Mouse (Mus musculus): ENCODE results near the gene Klra2. TPM values are rescaled to one million over a fixed set of nuclear protein-coding genes. Genes with fewer than 3 reads are reported as not detected.

The Klra2 gene
- total and polyA plus RNA-seq, 2 experiments from 2014 or later = 0.12 TPM; not detected in 1

DNA sequence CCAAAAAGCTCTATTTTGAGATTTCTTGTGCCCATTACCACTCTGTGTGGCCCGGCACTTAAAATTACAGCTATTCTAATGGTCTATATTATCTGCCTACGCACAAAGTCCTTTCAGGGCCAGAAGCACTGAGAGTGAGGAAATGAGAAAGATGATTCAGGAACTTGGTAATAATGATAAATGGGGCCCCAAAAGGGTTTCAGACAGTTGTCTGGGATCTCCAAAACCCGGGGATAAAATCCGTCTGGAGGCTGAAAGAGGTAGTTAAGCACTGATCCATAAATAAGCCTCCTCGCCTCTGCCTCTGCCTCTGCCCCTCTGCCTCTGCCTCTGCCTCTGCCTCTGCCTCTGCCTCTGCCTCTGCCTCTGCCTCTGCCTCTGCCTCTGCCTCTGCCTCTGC is 17.0 kb upstream of the Klra2 start:
- Histone ChIP-seq H3K27me3 (ENCODE audit: control insufficient read depth, insufficient read depth, low read length) (no peaks in the 10 kb centered on the region), H3K9ac (replicated peaks; ENCODE audit: low read depth, low read length) (no peak overlapping the region), H3K9me3 (replicated peaks; ENCODE audit: control insufficient read depth, low read length) (no peaks in the 10 kb centered on the region), H3K4me3 (ENCODE audit: low read depth, low read length) (no peak overlapping the region), H3K27ac (ENCODE audit: low read depth) (no peak overlapping the region), H3K36me3 (replicated peaks; ENCODE audit: control insufficient read depth, insufficient read depth, low read length) (no peaks in the 10 kb centered on the region), H3K4me2 (ENCODE audit: low read depth, low read length) (no peak overlapping the region), H3K4me1 (ENCODE audit: control insufficient read depth, insufficient read depth) (no peaks in the 10 kb centered on the region)
- WGBS = 75% methylated on average over 5 of the region's 5 CpGs
- TF ChIP-seq CTCF (IDR thresholded peaks at IDR 0.05; ENCODE audit: low read depth) (no peak), EP300 (IDR thresholded peaks at IDR 0.05; ENCODE audit: low read depth) (no peak)
- no peak for ATAC-seq (ENCODE audit: insufficient read depth, low read depth)
- DNase-seq (ENCODE audit: low spot score) = no peak

DNA sequence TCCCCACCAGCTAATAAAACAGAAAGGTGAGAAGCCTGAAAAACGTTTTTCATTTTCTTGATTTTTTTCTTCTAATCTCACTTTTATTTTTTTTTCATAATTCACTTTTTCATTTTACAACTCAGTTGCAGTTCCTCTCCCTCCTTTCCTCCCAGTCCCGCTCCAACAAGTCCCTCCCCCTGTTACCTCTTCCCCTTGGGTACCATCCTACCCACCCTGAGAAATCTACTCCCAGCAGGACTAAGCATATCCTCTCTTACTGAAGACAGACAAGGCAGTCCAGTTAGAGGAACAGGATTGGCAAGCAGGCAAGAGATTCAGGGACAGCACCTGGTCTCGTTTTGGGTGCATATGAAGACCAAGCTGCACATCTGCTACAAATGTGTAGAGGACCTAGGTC is 15.6 kb upstream of the Klra2 start:
- no peaks in the 10 kb centered on the region for H3K36me3 ChIP-seq (replicated peaks; ENCODE audit: control insufficient read depth, insufficient read depth, low read length)
- WGBS = 52% methylated on average over 3 of the region's 3 CpGs
- DNase-seq (ENCODE audit: low spot score) = no peak

DNA sequence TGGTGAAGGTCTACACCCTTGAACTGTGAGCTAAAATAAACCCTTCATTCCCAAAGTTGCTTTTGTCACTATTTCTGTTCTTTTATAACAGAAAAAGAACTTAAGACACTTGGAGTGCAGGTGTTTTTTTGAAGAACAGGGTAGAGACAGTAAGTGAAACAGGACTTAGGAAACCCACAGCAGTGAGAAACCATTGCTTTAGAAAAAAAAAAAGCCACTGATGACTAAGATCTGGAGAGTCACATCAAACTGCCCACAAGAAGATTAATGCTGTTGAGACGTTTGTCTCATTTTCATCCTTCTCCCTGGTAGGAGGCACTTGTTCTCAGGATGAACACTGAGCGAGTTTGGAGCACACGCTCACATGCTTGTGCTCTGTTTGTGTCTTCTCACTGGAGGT is 14.8 kb upstream of the Klra2 start:
- no peak overlapping the region for H3K4me2 ChIP-seq (ENCODE audit: low read depth, low read length)
- no peaks in the 10 kb centered on the region for H3K4me1 ChIP-seq (ENCODE audit: control insufficient read depth, insufficient read depth)
- H3K9ac ChIP-seq (replicated peaks; ENCODE audit: low read depth, low read length) = no peak overlapping the region
- H3K4me3 ChIP-seq (ENCODE audit: low read depth, low read length) = no peak overlapping the region
- no peak for DNase-seq (ENCODE audit: low spot score)
- TF ChIP-seq EP300 (IDR thresholded peaks at IDR 0.05; ENCODE audit: low read depth) (no peak), CTCF (IDR thresholded peaks at IDR 0.05; ENCODE audit: low read depth) (no peak)
- 67% methylated on average over 3 of the region's 3 CpGs for WGBS
- no peak overlapping the region for H3K27ac ChIP-seq (ENCODE audit: low read depth)
- ATAC-seq (ENCODE audit: insufficient read depth, low read depth) = no peak
- H3K9me3 ChIP-seq (replicated peaks; ENCODE audit: control insufficient read depth, low read length) = no peaks in the 10 kb centered on the region
- H3K36me3 ChIP-seq (replicated peaks; ENCODE audit: control insufficient read depth, insufficient read depth, low read length) = no peaks in the 10 kb centered on the region
- no peaks in the 10 kb centered on the region for H3K27me3 ChIP-seq (ENCODE audit: control insufficient read depth, insufficient read depth, low read length)

More for the DNA sequence above, 15.6 kb upstream of the Klra2 start:
- Histone ChIP-seq H3K9ac (replicated peaks; ENCODE audit: low read depth, low read length) (no peak overlapping the region), H3K27ac (ENCODE audit: low read depth) (no peak overlapping the region), H3K4me2 (ENCODE audit: low read depth, low read length) (no peak overlapping the region), H3K27me3 (ENCODE audit: control insufficient read depth, insufficient read depth, low read length) (no peaks in the 10 kb centered on the region), H3K4me1 (ENCODE audit: control insufficient read depth, insufficient read depth) (no peaks in the 10 kb centered on the region), H3K9me3 (replicated peaks; ENCODE audit: control insufficient read depth, low read length) (no peaks in the 10 kb centered on the region), H3K4me3 (ENCODE audit: low read depth, low read length) (no peak overlapping the region)
- TF ChIP-seq CTCF (IDR thresholded peaks at IDR 0.05; ENCODE audit: low read depth) (no peak), EP300 (IDR thresholded peaks at IDR 0.05; ENCODE audit: low read depth) (no peak)
- no peak for ATAC-seq (ENCODE audit: insufficient read depth, low read depth)

DNA sequence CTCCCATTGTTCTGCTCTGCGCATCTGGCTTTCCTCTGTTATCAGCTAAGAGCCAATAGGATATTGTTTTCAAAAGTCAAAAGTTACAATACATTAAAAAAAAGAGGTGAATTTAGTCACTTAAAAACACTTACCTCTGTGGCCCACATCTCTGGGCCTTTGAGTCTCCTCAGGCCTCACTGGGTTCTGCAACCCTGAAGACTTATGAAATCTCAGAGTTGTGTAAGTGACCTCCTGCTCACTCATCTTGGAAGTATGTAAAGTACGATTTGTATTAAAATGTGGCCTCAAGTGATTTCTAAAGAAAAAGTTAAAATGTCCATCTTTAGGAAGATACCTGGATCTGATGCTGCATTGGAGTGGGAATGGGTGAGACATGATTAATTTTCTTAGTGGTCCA is 2.1 kb downstream of the Klra2 start:
- ATAC-seq (ENCODE audit: insufficient read depth, low read depth) (no peak), DNase-seq (ENCODE audit: low spot score) (no peak)
- Histone ChIP-seq H3K9me3 (replicated peaks; ENCODE audit: control insufficient read depth, low read length) (peaks cover 8% of the 10 kb centered on the region; the same call in 1 of the 2 replicates), H3K36me3 (replicated peaks; ENCODE audit: control insufficient read depth, insufficient read depth, low read length) (no peaks in the 10 kb centered on the region), H3K4me2 (ENCODE audit: low read depth, low read length) (no peak overlapping the region), H3K4me1 (ENCODE audit: control insufficient read depth, insufficient read depth) (no peaks in the 10 kb centered on the region), H3K9ac (replicated peaks; ENCODE audit: low read depth, low read length) (no peak overlapping the region), H3K27ac (ENCODE audit: low read depth) (no peak overlapping the region), H3K4me3 (ENCODE audit: low read depth, low read length) (no peak overlapping the region), H3K27me3 (ENCODE audit: control insufficient read depth, insufficient read depth, low read length) (no peaks in the 10 kb centered on the region)
- TF ChIP-seq EP300 (IDR thresholded peaks at IDR 0.05; ENCODE audit: low read depth) = no peak
- no peak for TF ChIP-seq CTCF (IDR thresholded peaks at IDR 0.05; ENCODE audit: low read depth)
- WGBS = 54% methylated on average over 2 of the region's 2 CpGs

Other genes starting within 250 kb of the Klra2 start
- gene Magohb, start 45.9 kb upstream of the Klra2 start, total RNA-seq (2014; rRNA removed; ENCODE audit: low replicate concordance) = 8.0 and 9.2 TPM in 2 replicates
- 40.5 and 42.3 TPM in 2 replicates for gene Magohb, start 45.9 kb upstream of the Klra2 start, polyA plus RNA-seq (2015; fragmentation: Nextera tagmentation; extraction: Ambion mirVana)
- gene Styk1, start 106.2 kb upstream of the Klra2 start, total RNA-seq (2014; rRNA removed; ENCODE audit: low replicate concordance) = 0.15 TPM in 1 of 2 replicates, not detected in the other
- 0.27 and 0.52 TPM in 2 replicates for gene Styk1, start 106.2 kb upstream of the Klra2 start, polyA plus RNA-seq (2015; fragmentation: Nextera tagmentation; extraction: Ambion mirVana)
- 194 and 238 TPM in 2 replicates for gene Ybx3, start 141.1 kb upstream of the Klra2 start, total RNA-seq (2014; rRNA removed; ENCODE audit: low replicate concordance)
- gene Ybx3, start 141.1 kb upstream of the Klra2 start, polyA plus RNA-seq (2015; fragmentation: Nextera tagmentation; extraction: Ambion mirVana) = 54.6 and 61.7 TPM in 2 replicates
- not detected in 2 replicates for gene 5430401F13Rik, start 239.0 kb upstream of the Klra2 start, total RNA-seq (2014; rRNA removed; ENCODE audit: low replicate concordance)
- gene 5430401F13Rik, start 239.0 kb upstream of the Klra2 start, polyA plus RNA-seq (2015; fragmentation: Nextera tagmentation; extraction: Ambion mirVana) = not detected in 2 replicates
- gene Gm6619, start 239.0 kb upstream of the Klra2 start, total RNA-seq (2014; rRNA removed; ENCODE audit: low replicate concordance) = not detected in 2 replicates
- gene Gm6619, start 239.0 kb upstream of the Klra2 start, polyA plus RNA-seq (2015; fragmentation: Nextera tagmentation; extraction: Ambion mirVana) = not detected in 2 replicates